In the genomic region with DNA sequence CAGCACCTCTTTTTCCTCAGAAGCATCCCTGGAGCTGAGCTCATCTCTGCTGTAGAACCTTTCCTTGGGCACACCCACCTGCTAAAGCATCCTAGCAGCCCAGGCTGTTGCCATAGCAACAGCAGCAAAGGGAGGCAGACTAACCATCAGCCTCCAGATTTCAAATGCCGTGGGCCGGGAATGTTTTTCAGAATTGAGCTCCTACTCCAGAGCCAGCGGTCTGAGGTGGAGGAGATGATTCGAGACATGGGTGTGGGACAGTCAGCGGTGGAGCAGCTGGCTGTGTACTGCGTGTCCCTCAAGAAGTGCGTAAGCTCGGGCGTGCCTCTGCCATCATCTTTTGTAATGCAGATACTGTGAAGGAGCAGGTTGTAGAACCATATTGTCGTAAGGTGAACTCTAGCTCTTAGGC, we compare ENCODE assay signal across 12 mouse cellular contexts. TPM values are rescaled to one million over a fixed set of nuclear protein-coding genes. Genes with fewer than 3 reads are reported as not detected.
DNase-seq lines count a peak whose midpoint lies in the region; ATAC-seq and TF ChIP-seq lines count a peak whose summit lies in the region.
"Had no signal": no experiment of that assay in that cellular context is flagged by ENCODE, and none has a peak within 500 bp of the region (broad histone marks: within the 10 kb centered on the region; RNA-seq: fewer than 3 reads in every experiment).

No protein-coding gene starts in this region.

- peak overlapping the region; percentile 15; the same call in 1 of the 2 replicates for H3K27ac ChIP-seq in stomach, embryonic 14.5 days (ENCODE audit: low read length)
- no peak overlapping the region for H3K27ac ChIP-seq in stomach, postnatal 0 days (replicated peaks)
- peak overlapping the region; percentile 84 for H3K27ac ChIP-seq in hindbrain, embryonic 14.5 days
- no peak overlapping the region for H3K27ac ChIP-seq in kidney, embryonic 14.5 days (ENCODE audit: low read depth, low read length)
- H3K27ac ChIP-seq: limb, embryonic 15.5 days had no signal

- no peak overlapping the region for H3K9ac ChIP-seq in stomach, embryonic 14.5 days (replicated peaks; ENCODE audit: low read depth, low read length)
- H3K9ac ChIP-seq in stomach, postnatal 0 days (ENCODE audit: low read length) = no peak overlapping the region
- no peak overlapping the region for H3K9ac ChIP-seq in hindbrain, embryonic 14.5 days
- no peak overlapping the region for H3K9ac ChIP-seq in kidney, embryonic 14.5 days (ENCODE audit: low read depth, low read length)
- H3K9ac ChIP-seq: limb, embryonic 15.5 days had no signal

- no peak for TF ChIP-seq CTCF in stomach, postnatal 0 days (IDR thresholded peaks at IDR 0.05; ENCODE audit: low read depth)

- H3K27me3 ChIP-seq in stomach, embryonic 14.5 days (ENCODE audit: control insufficient read depth, insufficient read depth, low read length) = no peaks in the 10 kb centered on the region
- H3K27me3 ChIP-seq in stomach, postnatal 0 days (ENCODE audit: control insufficient read depth, insufficient read depth, low read length) = no peaks in the 10 kb centered on the region
- no peaks in the 10 kb centered on the region for H3K27me3 ChIP-seq in hindbrain, embryonic 14.5 days (ENCODE audit: control insufficient read depth, insufficient read depth, low read length)
- H3K27me3 ChIP-seq in kidney, embryonic 14.5 days (ENCODE audit: control insufficient read depth, insufficient read depth, low read length) = no peaks in the 10 kb centered on the region
- H3K27me3 ChIP-seq: limb, embryonic 15.5 days had no signal

- H3K4me3 ChIP-seq in stomach, embryonic 14.5 days (ENCODE audit: low read depth, low read length) = no peak overlapping the region
- H3K4me3 ChIP-seq in stomach, postnatal 0 days (ENCODE audit: low read depth, low read length) = no peak overlapping the region
- H3K4me3 ChIP-seq in hindbrain, embryonic 14.5 days (replicated peaks; ENCODE audit: low read length) = no peak overlapping the region
- H3K4me3 ChIP-seq in kidney, embryonic 14.5 days (ENCODE audit: low read length) = no peak overlapping the region
- H3K4me3 ChIP-seq: erythroblast, embryonic 14.5 days; limb, embryonic 15.5 days had no signal

- TF ChIP-seq EP300 in stomach, postnatal 0 days (optimal IDR thresholded peaks at IDR 0.05) = no peak

- no peak overlapping the region for H3K4me2 ChIP-seq in stomach, embryonic 14.5 days (replicated peaks; ENCODE audit: low read depth, low read length)
- H3K4me2 ChIP-seq in stomach, postnatal 0 days (replicated peaks; ENCODE audit: low read depth) = no peak overlapping the region
- peak overlapping the region; percentile 39 for H3K4me2 ChIP-seq in hindbrain, embryonic 14.5 days (replicated peaks)
- H3K4me2 ChIP-seq in kidney, embryonic 14.5 days (replicated peaks; ENCODE audit: low read depth, low read length) = no peak overlapping the region
- H3K4me2 ChIP-seq: limb, embryonic 15.5 days had no signal

- no peak for DNase-seq in stomach, postnatal 0 days (ENCODE audit: low spot score)
- peak; percentile 67 for DNase-seq in hindbrain, embryonic 14.5 days (ENCODE audit: low spot score)
- DNase-seq in left cerebral cortex, postnatal 25 days (ENCODE audit: low spot score in 2 of 2) = peak; percentile 82 to 96
- DNase-seq in urinary bladder, postnatal 10 days (ENCODE audit: low spot score) = no peak
- DNase-seq in urinary bladder, adult 18-20 months (ENCODE audit: low spot score in 2 of 2) = no peak
- DNase-seq in urinary bladder, adult 2 months (ENCODE audit: low spot score) = no peak

- ATAC-seq in stomach, embryonic 14.5 days (ENCODE audit: insufficient number of reproducible peaks, insufficient read depth, low FRiP score, low read depth) = no peak
- no peak for ATAC-seq in stomach, postnatal 0 days (ENCODE audit: low FRiP score, low TSS enrichment)
- peak; percentile 44; the same call in 1 of the 2 replicates for ATAC-seq in hindbrain, embryonic 14.5 days (ENCODE audit: low FRiP score)
- no peak for ATAC-seq in kidney, embryonic 14.5 days (ENCODE audit: low FRiP score, low TSS enrichment)

- H3K9me3 ChIP-seq in stomach, embryonic 14.5 days (ENCODE audit: control insufficient read depth, low read depth, low read length) = no peaks in the 10 kb centered on the region
- H3K9me3 ChIP-seq in stomach, postnatal 0 days (ENCODE audit: control insufficient read depth, low read length) = no peaks in the 10 kb centered on the region
- H3K9me3 ChIP-seq in hindbrain, embryonic 14.5 days (ENCODE audit: control insufficient read depth, low read length) = no peaks in the 10 kb centered on the region
- no peaks in the 10 kb centered on the region for H3K9me3 ChIP-seq in kidney, embryonic 14.5 days (ENCODE audit: control insufficient read depth, low read length)
- H3K9me3 ChIP-seq: G1E; limb, embryonic 15.5 days had no signal

- WGBS in stomach, embryonic 14.5 days = 87% methylated on average over 10 of the region's 10 CpGs
- 78% methylated on average over 10 of the region's 10 CpGs for WGBS in stomach, postnatal 0 days
- 59% methylated on average over 10 of the region's 10 CpGs for WGBS in hindbrain, embryonic 14.5 days
- WGBS in kidney, embryonic 14.5 days = 86% methylated on average over 10 of the region's 10 CpGs

- intact Hi-C loops in left cerebral cortex, postnatal 25 days (cut with DNase I) = loop anchor here (1.0 to 5.0 kb wide), 3 partner anchors 25 to 106 kb away; a partner anchor contains a TSS

- H3K36me3 ChIP-seq in stomach, embryonic 14.5 days (ENCODE audit: control insufficient read depth, insufficient read depth, low read length) = peaks cover 27% of the 10 kb centered on the region; the same call in 1 of the 2 replicates
- H3K36me3 ChIP-seq in stomach, postnatal 0 days (ENCODE audit: control insufficient read depth, insufficient read depth, low read length) = no peaks in the 10 kb centered on the region
- no peaks in the 10 kb centered on the region; the same call in 1 of the 2 replicates for H3K36me3 ChIP-seq in hindbrain, embryonic 14.5 days (replicated peaks; ENCODE audit: control insufficient read depth, insufficient read depth)
- H3K36me3 ChIP-seq in kidney, embryonic 14.5 days (ENCODE audit: control insufficient read depth, insufficient read depth, low read length) = peaks cover 67% of the 10 kb centered on the region

- no peaks in the 10 kb centered on the region for H3K4me1 ChIP-seq in stomach, embryonic 14.5 days (ENCODE audit: control insufficient read depth, insufficient read depth, low read length)
- no peaks in the 10 kb centered on the region for H3K4me1 ChIP-seq in stomach, postnatal 0 days (replicated peaks; ENCODE audit: control insufficient read depth, insufficient read depth)
- H3K4me1 ChIP-seq in hindbrain, embryonic 14.5 days (replicated peaks; ENCODE audit: control insufficient read depth, insufficient read depth, low read length) = peaks cover 16% of the 10 kb centered on the region
- H3K4me1 ChIP-seq in kidney, embryonic 14.5 days (ENCODE audit: control insufficient read depth, insufficient read depth, low read length) = no peaks in the 10 kb centered on the region

RNA-seq across cellular contexts. Expression of a gene that starts 11.4 kb away (rescaled TPM):
- polyA plus RNA-seq in stomach, embryonic 14.5 days (2014; fragmentation: Nextera tagmentation; extraction: Ambion mirVana) = 18.9 and 21.2 TPM in 2 replicates
- polyA plus RNA-seq in stomach, postnatal 0 days (2015; fragmentation: Nextera tagmentation; extraction: Ambion mirVana) = 4.8 and 5.7 TPM in 2 replicates
- 8.4 and 8.6 TPM in 2 replicates for polyA plus RNA-seq in hindbrain, embryonic 14.5 days (2014; fragmentation: Nextera tagmentation; extraction: Ambion mirVana)
- total RNA-seq in left cerebral cortex, postnatal 25 days (2021) = 10 to 100 TPM in 1 of 2 experiments, 1 to 10 TPM in 1; 9.5 to 14.9 TPM
- polyA plus RNA-seq in urinary bladder, adult 2 months (2012; rRNA removed) = 0.59 and 1.1 TPM in 2 replicates
- 23.7 and 24.5 TPM in 2 replicates for polyA plus RNA-seq in kidney, embryonic 14.5 days (2014; fragmentation: Nextera tagmentation; extraction: Ambion mirVana)

RNA-seq across cellular contexts. Expression of a gene that starts 13.9 kb away (rescaled TPM):
- polyA plus RNA-seq in stomach, embryonic 14.5 days (2014; fragmentation: Nextera tagmentation; extraction: Ambion mirVana) = 48.7 and 54.0 TPM in 2 replicates
- polyA plus RNA-seq in stomach, postnatal 0 days (2015; fragmentation: Nextera tagmentation; extraction: Ambion mirVana) = 24.7 and 28.9 TPM in 2 replicates
- 5.5 and 8.7 TPM in 2 replicates for polyA plus RNA-seq in hindbrain, embryonic 14.5 days (2014; fragmentation: Nextera tagmentation; extraction: Ambion mirVana)
- total RNA-seq in left cerebral cortex, postnatal 25 days (2021) = 1 to 10 TPM; 3.1 to 4.6 TPM
- 62.1 and 75.1 TPM in 2 replicates for polyA plus RNA-seq in urinary bladder, adult 2 months (2012; rRNA removed)
- 25.7 and 28.0 TPM in 2 replicates for polyA plus RNA-seq in kidney, embryonic 14.5 days (2014; fragmentation: Nextera tagmentation; extraction: Ambion mirVana)

RNA-seq across cellular contexts. Expression of a gene that starts 21.5 kb away (rescaled TPM):
- 11.6 and 12.8 TPM in 2 replicates for polyA plus RNA-seq in stomach, embryonic 14.5 days (2014; fragmentation: Nextera tagmentation; extraction: Ambion mirVana)
- polyA plus RNA-seq in stomach, postnatal 0 days (2015; fragmentation: Nextera tagmentation; extraction: Ambion mirVana) = 0.69 and 0.87 TPM in 2 replicates
- polyA plus RNA-seq in hindbrain, embryonic 14.5 days (2014; fragmentation: Nextera tagmentation; extraction: Ambion mirVana) = 1.2 and 1.3 TPM in 2 replicates
- total RNA-seq in left cerebral cortex, postnatal 25 days (2021) = not detected
- polyA plus RNA-seq in urinary bladder, adult 2 months (2012; rRNA removed) = 0.19 and 0.39 TPM in 2 replicates
- 4.8 and 5.5 TPM in 2 replicates for polyA plus RNA-seq in kidney, embryonic 14.5 days (2014; fragmentation: Nextera tagmentation; extraction: Ambion mirVana)

RNA-seq across cellular contexts. Expression of a gene that starts 24.3 kb away (rescaled TPM):
- 52.9 and 64.9 TPM in 2 replicates for polyA plus RNA-seq in stomach, embryonic 14.5 days (2014; fragmentation: Nextera tagmentation; extraction: Ambion mirVana)
- polyA plus RNA-seq in stomach, postnatal 0 days (2015; fragmentation: Nextera tagmentation; extraction: Ambion mirVana) = 25.9 and 27.6 TPM in 2 replicates
- polyA plus RNA-seq in hindbrain, embryonic 14.5 days (2014; fragmentation: Nextera tagmentation; extraction: Ambion mirVana) = 16.3 and 18.1 TPM in 2 replicates
- total RNA-seq in left cerebral cortex, postnatal 25 days (2021) = 1 to 10 TPM; 3.9 to 4.0 TPM
- polyA plus RNA-seq in urinary bladder, adult 2 months (2012; rRNA removed) = 8.6 and 11.0 TPM in 2 replicates
- polyA plus RNA-seq in kidney, embryonic 14.5 days (2014; fragmentation: Nextera tagmentation; extraction: Ambion mirVana) = 64.1 and 69.0 TPM in 2 replicates

RNA-seq across cellular contexts. Expression of a gene that starts 25.9 kb away (rescaled TPM):
- 1.6 and 1.9 TPM in 2 replicates for polyA plus RNA-seq in stomach, embryonic 14.5 days (2014; fragmentation: Nextera tagmentation; extraction: Ambion mirVana)
- polyA plus RNA-seq in stomach, postnatal 0 days (2015; fragmentation: Nextera tagmentation; extraction: Ambion mirVana) = 0.62 and 0.94 TPM in 2 replicates
- 16.7 and 20.0 TPM in 2 replicates for polyA plus RNA-seq in hindbrain, embryonic 14.5 days (2014; fragmentation: Nextera tagmentation; extraction: Ambion mirVana)
- 100 to 1,000 TPM; 352 to 354 TPM for total RNA-seq in left cerebral cortex, postnatal 25 days (2021)
- polyA plus RNA-seq in urinary bladder, adult 2 months (2012; rRNA removed) = 0.12 and 0.15 TPM in 2 replicates
- polyA plus RNA-seq in kidney, embryonic 14.5 days (2014; fragmentation: Nextera tagmentation; extraction: Ambion mirVana) = 0.77 and 0.79 TPM in 2 replicates
- total RNA-seq: heart, postnatal 25 days had no signal
- polyA plus RNA-seq: G1E had no signal

Comparison
In these comparisons a context has a peak if more than half of its experiments do, and no peak if none do; other contexts are left out.
1. H3K27ac ChIP-seq: peak in stomach, embryonic 14.5 days (single experiment) and hindbrain, embryonic 14.5 days (single experiment); none in stomach, postnatal 0 days (single experiment) and kidney, embryonic 14.5 days (single experiment).
2. DNase-seq: peak in hindbrain, embryonic 14.5 days (single experiment) and left cerebral cortex, postnatal 25 days (2 of 2); none in stomach, postnatal 0 days (single experiment), urinary bladder, postnatal 10 days (single experiment), urinary bladder, adult 18-20 months (0 of 2) and urinary bladder, adult 2 months (single experiment).